Mouse (Mus musculus): ENCODE measurements around the gene Golph3.

The Golph3 gene

GRCm38 (mm10) chr15:12321091-12321787 lies at the start of gene Golph3:
Golph3 (plus strand) TSS chr15:12321450.
- in situ Hi-C loops (cut with MboI, MseI), result loop anchor here (10.0 kb wide), 1 partner anchor 116 kb away; the partner anchor contains the start of gene Mtmr12

GRCm38 (mm10) chr15:12273325-12274052 lies 47.8 kb upstream of the Golph3 start:
- in situ Hi-C loops (cut with MboI, MseI), result no loop called here

- in situ Hi-C loops (cut with MboI, MseI), result no loop called here
Observed at GRCm38 (mm10) chr15:12274053-12274769, 47.0 kb upstream of the Golph3 start.

GRCm38 (mm10) chr15:12275091-12275623 lies 46.1 kb upstream of the Golph3 start:
- in situ Hi-C loops (cut with MboI, MseI), result no loop called here

GRCm38 (mm10) chr15:12279816-12280215 lies 41.4 kb upstream of the Golph3 start:
- in situ Hi-C loops (cut with MboI, MseI), result no loop called here

GRCm38 (mm10) chr15:12284794-12285534 lies 36.3 kb upstream of the Golph3 start:
- in situ Hi-C loops (cut with MboI, MseI), result no loop called here

- in situ Hi-C loops (cut with MboI, MseI), result no loop called here
Observed at GRCm38 (mm10) chr15:12285535-12285809, 35.8 kb upstream of the Golph3 start.

GRCm38 (mm10) chr15:12290330-12290729 lies 30.9 kb upstream of the Golph3 start:
- in situ Hi-C loops (cut with MboI, MseI), result no loop called here

- in situ Hi-C loops (cut with MboI, MseI), result no loop called here
Observed at GRCm38 (mm10) chr15:12291757-12292156, 29.5 kb upstream of the Golph3 start.

- in situ Hi-C loops (cut with MboI, MseI), result no loop called here
Observed at GRCm38 (mm10) chr15:12296228-12296627, 25.0 kb upstream of the Golph3 start.

GRCm38 (mm10) chr15:12298231-12298737 lies 23.0 kb upstream of the Golph3 start:
- in situ Hi-C loops (cut with MboI, MseI), result no loop called here

GRCm38 (mm10) chr15:12301771-12302170 lies 19.5 kb upstream of the Golph3 start:
- in situ Hi-C loops (cut with MboI, MseI), result no loop called here

- in situ Hi-C loops (cut with MboI, MseI), result no loop called here
Observed at GRCm38 (mm10) chr15:12306188-12307071, 14.8 kb upstream of the Golph3 start.

GRCm38 (mm10) chr15:12307114-12307513 lies 14.1 kb upstream of the Golph3 start:
- in situ Hi-C loops (cut with MboI, MseI), result no loop called here

GRCm38 (mm10) chr15:12308539-12308938 lies 12.7 kb upstream of the Golph3 start:
- in situ Hi-C loops (cut with MboI, MseI), result no loop called here

- in situ Hi-C loops (cut with MboI, MseI), result no loop called here
Observed at GRCm38 (mm10) chr15:12310676-12311075, 10.6 kb upstream of the Golph3 start.

- in situ Hi-C loops (cut with MboI, MseI), result no loop called here
Observed at GRCm38 (mm10) chr15:12311465-12311864, 9.8 kb upstream of the Golph3 start.

- in situ Hi-C loops (cut with MboI, MseI), result no loop called here
Observed at GRCm38 (mm10) chr15:12313255-12313654, 8.0 kb upstream of the Golph3 start.

GRCm38 (mm10) chr15:12314584-12314983 lies 6.7 kb upstream of the Golph3 start:
- in situ Hi-C loops (cut with MboI, MseI), result no loop called here

GRCm38 (mm10) chr15:12315996-12316395 lies 5.3 kb upstream of the Golph3 start:
- in situ Hi-C loops (cut with MboI, MseI), result no loop called here

Data from regulatory T cell (primary cell).